Mouse (Mus musculus): Measurements from ENCODE around the gene Rorb. TPM values are rescaled to one million over a fixed set of nuclear protein-coding genes. Genes with fewer than 3 reads are reported as not detected.
A peak's percentile ranks its signal among the peaks of the same experiment; 100 is the strongest.

The Rorb gene
- polyA plus RNA-seq, 1 experiment from 2014 or later = 12.9 TPM

GRCm38 (mm10) chr19:19058201-19058600 lies 52.8 kb downstream of the Rorb start:
- 37% methylated on average over 8 of the region's 8 CpGs for WGBS
- H3K4me3 ChIP-seq (replicated peaks; ENCODE audit: low read depth, low read length) = no peak overlapping the region
- H3K36me3 ChIP-seq (ENCODE audit: control insufficient read depth, insufficient read depth, low read length) = no peaks in the 10 kb centered on the region
- H3K9ac ChIP-seq (replicated peaks; ENCODE audit: low read length) = no peak overlapping the region
- DNase-seq (peak; percentile 61), ATAC-seq (ENCODE audit: low FRiP score, low TSS enrichment) (peak; percentile 59)
- peak overlapping the region; percentile 37 for H3K4me2 ChIP-seq (ENCODE audit: low read length)
- H3K27ac ChIP-seq (replicated peaks; ENCODE audit: low read depth, low read length) = no peak overlapping the region
- H3K4me1 ChIP-seq (ENCODE audit: control insufficient read depth, insufficient read depth, low read length) = peaks cover 23% of the 10 kb centered on the region
- no peaks in the 10 kb centered on the region for H3K9me3 ChIP-seq (ENCODE audit: control insufficient read depth, low read length)
- H3K27me3 ChIP-seq (ENCODE audit: control insufficient read depth, insufficient read depth, low read length) = no peaks in the 10 kb centered on the region

- Histone ChIP-seq H3K4me2 (ENCODE audit: low read length) (no peak overlapping the region), H3K4me3 (replicated peaks; ENCODE audit: low read depth, low read length) (no peak overlapping the region), H3K9me3 (ENCODE audit: control insufficient read depth, low read length) (no peaks in the 10 kb centered on the region), H3K27ac (replicated peaks; ENCODE audit: low read depth, low read length) (no peak overlapping the region), H3K36me3 (ENCODE audit: control insufficient read depth, insufficient read depth, low read length) (no peaks in the 10 kb centered on the region), H3K27me3 (ENCODE audit: control insufficient read depth, insufficient read depth, low read length) (no peaks in the 10 kb centered on the region), H3K9ac (replicated peaks; ENCODE audit: low read length) (no peak overlapping the region), H3K4me1 (ENCODE audit: control insufficient read depth, insufficient read depth, low read length) (no peaks in the 10 kb centered on the region)
- peak; percentile 61 for DNase-seq
- 47% methylated on average over 2 of the region's 2 CpGs for WGBS
- ATAC-seq (ENCODE audit: low FRiP score, low TSS enrichment) = no peak
These were observed 67.9 kb downstream of the Rorb start for GRCm38 (mm10) chr19:19043138-19043537.

GRCm38 (mm10) chr19:19040800-19041199 lies 70.2 kb downstream of the Rorb start:
- DNase-seq = no peak
- no peak overlapping the region for H3K4me3 ChIP-seq (replicated peaks; ENCODE audit: low read depth, low read length)
- 68% methylated on average over 2 of the region's 2 CpGs for WGBS
- no peaks in the 10 kb centered on the region for H3K4me1 ChIP-seq (ENCODE audit: control insufficient read depth, insufficient read depth, low read length)
- no peaks in the 10 kb centered on the region for H3K27me3 ChIP-seq (ENCODE audit: control insufficient read depth, insufficient read depth, low read length)
- no peak overlapping the region for H3K4me2 ChIP-seq (ENCODE audit: low read length)
- no peaks in the 10 kb centered on the region for H3K9me3 ChIP-seq (ENCODE audit: control insufficient read depth, low read length)
- no peaks in the 10 kb centered on the region for H3K36me3 ChIP-seq (ENCODE audit: control insufficient read depth, insufficient read depth, low read length)
- H3K9ac ChIP-seq (replicated peaks; ENCODE audit: low read length) = no peak overlapping the region
- no peak overlapping the region for H3K27ac ChIP-seq (replicated peaks; ENCODE audit: low read depth, low read length)
- no peak for ATAC-seq (ENCODE audit: low FRiP score, low TSS enrichment)

- Histone ChIP-seq H3K4me2 (ENCODE audit: low read length) (no peak overlapping the region), H3K9ac (replicated peaks; ENCODE audit: low read length) (no peak overlapping the region), H3K36me3 (ENCODE audit: control insufficient read depth, insufficient read depth, low read length) (no peaks in the 10 kb centered on the region), H3K27me3 (ENCODE audit: control insufficient read depth, insufficient read depth, low read length) (no peaks in the 10 kb centered on the region), H3K9me3 (ENCODE audit: control insufficient read depth, low read length) (no peaks in the 10 kb centered on the region), H3K27ac (replicated peaks; ENCODE audit: low read depth, low read length) (no peak overlapping the region), H3K4me1 (ENCODE audit: control insufficient read depth, insufficient read depth, low read length) (no peaks in the 10 kb centered on the region), H3K4me3 (replicated peaks; ENCODE audit: low read depth, low read length) (no peak overlapping the region)
- ATAC-seq (ENCODE audit: low FRiP score, low TSS enrichment) (no peak), DNase-seq (no peak)
- WGBS = 86% methylated on average over 5 of the region's 5 CpGs
These were observed 76.3 kb downstream of the Rorb start for GRCm38 (mm10) chr19:19034482-19035315.

- no peak overlapping the region for H3K9ac ChIP-seq (replicated peaks; ENCODE audit: low read length)
- no peak for ATAC-seq (ENCODE audit: low FRiP score, low TSS enrichment)
- H3K4me1 ChIP-seq (ENCODE audit: control insufficient read depth, insufficient read depth, low read length) = no peaks in the 10 kb centered on the region
- DNase-seq = no peak
- no peaks in the 10 kb centered on the region for H3K36me3 ChIP-seq (ENCODE audit: control insufficient read depth, insufficient read depth, low read length)
- no peaks in the 10 kb centered on the region for H3K27me3 ChIP-seq (ENCODE audit: control insufficient read depth, insufficient read depth, low read length)
- no peaks in the 10 kb centered on the region for H3K9me3 ChIP-seq (ENCODE audit: control insufficient read depth, low read length)
- 81% methylated on average over 3 of the region's 3 CpGs for whole genome bisulfite sequencing
- no peak overlapping the region for H3K27ac ChIP-seq (replicated peaks; ENCODE audit: low read depth, low read length)
- no peak overlapping the region for H3K4me3 ChIP-seq (replicated peaks; ENCODE audit: low read depth, low read length)
- H3K4me2 ChIP-seq (ENCODE audit: low read length) = no peak overlapping the region
These were observed 77.0 kb downstream of the Rorb start for GRCm38 (mm10) chr19:19033974-19034373.

GRCm38 (mm10) chr19:19005144-19005543 lies 105.9 kb downstream of the Rorb start:
- H3K9ac ChIP-seq (replicated peaks; ENCODE audit: low read length) = no peak overlapping the region
- H3K4me3 ChIP-seq (replicated peaks; ENCODE audit: low read depth, low read length) = no peak overlapping the region
- no peak overlapping the region for H3K4me2 ChIP-seq (ENCODE audit: low read length)
- H3K4me1 ChIP-seq (ENCODE audit: control insufficient read depth, insufficient read depth, low read length) = peaks cover 22% of the 10 kb centered on the region
- H3K27me3 ChIP-seq (ENCODE audit: control insufficient read depth, insufficient read depth, low read length) = no peaks in the 10 kb centered on the region
- 30% methylated on average over 6 of the region's 6 CpGs for WGBS
- H3K27ac ChIP-seq (replicated peaks; ENCODE audit: low read depth, low read length) = no peak overlapping the region
- no peaks in the 10 kb centered on the region for H3K36me3 ChIP-seq (ENCODE audit: control insufficient read depth, insufficient read depth, low read length)
- ATAC-seq (ENCODE audit: low FRiP score, low TSS enrichment) (peak; percentile 85; the same call in 1 of the 2 replicates), DNase-seq (peak; percentile 72)
- no peaks in the 10 kb centered on the region for H3K9me3 ChIP-seq (ENCODE audit: control insufficient read depth, low read length)

- H3K4me1 ChIP-seq (ENCODE audit: control insufficient read depth, insufficient read depth, low read length) = peaks cover 22% of the 10 kb centered on the region
- no peaks in the 10 kb centered on the region for H3K27me3 ChIP-seq (ENCODE audit: control insufficient read depth, insufficient read depth, low read length)
- no peak overlapping the region for H3K4me2 ChIP-seq (ENCODE audit: low read length)
- 50% methylated on average over 9 of the region's 11 CpGs for WGBS
- no peak for DNase-seq
- peak; percentile 48; the same call in 1 of the 2 replicates for ATAC-seq (ENCODE audit: low FRiP score, low TSS enrichment)
- no peak overlapping the region for H3K9ac ChIP-seq (replicated peaks; ENCODE audit: low read length)
- H3K27ac ChIP-seq (replicated peaks; ENCODE audit: low read depth, low read length) = no peak overlapping the region
- no peaks in the 10 kb centered on the region for H3K36me3 ChIP-seq (ENCODE audit: control insufficient read depth, insufficient read depth, low read length)
- H3K4me3 ChIP-seq (replicated peaks; ENCODE audit: low read depth, low read length) = no peak overlapping the region
- no peaks in the 10 kb centered on the region for H3K9me3 ChIP-seq (ENCODE audit: control insufficient read depth, low read length)
These were observed 106.9 kb downstream of the Rorb start for GRCm38 (mm10) chr19:19004023-19004656.

- Histone ChIP-seq H3K4me1 (ENCODE audit: control insufficient read depth, insufficient read depth, low read length) (peaks cover 9% of the 10 kb centered on the region; the same call in 1 of the 2 replicates), H3K27me3 (ENCODE audit: control insufficient read depth, insufficient read depth, low read length) (no peaks in the 10 kb centered on the region), H3K27ac (replicated peaks; ENCODE audit: low read depth, low read length) (no peak overlapping the region), H3K4me3 (replicated peaks; ENCODE audit: low read depth, low read length) (no peak overlapping the region), H3K4me2 (ENCODE audit: low read length) (no peak overlapping the region), H3K9ac (replicated peaks; ENCODE audit: low read length) (no peak overlapping the region), H3K9me3 (ENCODE audit: control insufficient read depth, low read length) (no peaks in the 10 kb centered on the region), H3K36me3 (ENCODE audit: control insufficient read depth, insufficient read depth, low read length) (no peaks in the 10 kb centered on the region)
- ATAC-seq (ENCODE audit: low FRiP score, low TSS enrichment) (no peak), DNase-seq (no peak)
- WGBS = 86% methylated on average over 8 of the region's 8 CpGs
These were observed 112.0 kb downstream of the Rorb start for GRCm38 (mm10) chr19:18998966-18999365.

- Histone ChIP-seq H3K9me3 (ENCODE audit: control insufficient read depth, low read length) (no peaks in the 10 kb centered on the region), H3K27ac (replicated peaks; ENCODE audit: low read depth, low read length) (no peak overlapping the region), H3K4me3 (replicated peaks; ENCODE audit: low read depth, low read length) (no peak overlapping the region), H3K4me1 (ENCODE audit: control insufficient read depth, insufficient read depth, low read length) (peaks cover 7% of the 10 kb centered on the region; the same call in 1 of the 2 replicates), H3K9ac (replicated peaks; ENCODE audit: low read length) (no peak overlapping the region), H3K36me3 (ENCODE audit: control insufficient read depth, insufficient read depth, low read length) (no peaks in the 10 kb centered on the region), H3K27me3 (ENCODE audit: control insufficient read depth, insufficient read depth, low read length) (no peaks in the 10 kb centered on the region), H3K4me2 (ENCODE audit: low read length) (no peak overlapping the region)
- WGBS = 79% methylated on average over 1 of the region's 1 CpGs
- ATAC-seq (ENCODE audit: low FRiP score, low TSS enrichment) (no peak), DNase-seq (no peak)
These were observed 113.3 kb downstream of the Rorb start for GRCm38 (mm10) chr19:18997711-18998110.
